Mouse (Mus musculus) ES-Bruce4 (cell line): ENCODE data around the gene Terf2ip.

Experiments
- CTCF ChIP-seq: IDR thresholded peaks from one replicate; pipeline ENCODE4 v1.8.1; 2011; ENCODE audit warnings: low read depth, low read length
- POLR2A ChIP-seq: IDR thresholded peaks from one replicate; pipeline ENCODE4 v1.8.1; 2011; ENCODE audit warnings: low read length; ENCODE audit not compliant: insufficient read depth

GRCm38 (mm10) chr8:111992703-111993039 is 18.5 kb upstream of the Terf2ip start:
- TF ChIP-seq CTCF (no peak), POLR2A (no peak)
